Mouse (Mus musculus) adrenal gland, postnatal 25 days (tissue): Measurements from ENCODE around the gene Nab2. TPM values are rescaled to one million over a fixed set of nuclear protein-coding genes. Genes with fewer than 3 reads are reported as not detected.
"Not testable (repeated sequence)": the region's sequence is repeated elsewhere in the genome, so short reads cannot be mapped to it uniquely, and the experiment has no call there.

Experiments used
- DNase-seq: peaks from one replicate; pipeline ENCODE4 v3.0.0; 2021; ENCODE audit warnings: mixed read lengths
- total RNA-seq: library from RNA; stranded (reverse); gene quantifications from 2 replicates; pipeline ENCODE4 v1.2.3, GENCODE M21; 2021

Gene Nab2
- total RNA-seq, 1 experiment from 2014 or later: 19.0 TPM

DNA sequence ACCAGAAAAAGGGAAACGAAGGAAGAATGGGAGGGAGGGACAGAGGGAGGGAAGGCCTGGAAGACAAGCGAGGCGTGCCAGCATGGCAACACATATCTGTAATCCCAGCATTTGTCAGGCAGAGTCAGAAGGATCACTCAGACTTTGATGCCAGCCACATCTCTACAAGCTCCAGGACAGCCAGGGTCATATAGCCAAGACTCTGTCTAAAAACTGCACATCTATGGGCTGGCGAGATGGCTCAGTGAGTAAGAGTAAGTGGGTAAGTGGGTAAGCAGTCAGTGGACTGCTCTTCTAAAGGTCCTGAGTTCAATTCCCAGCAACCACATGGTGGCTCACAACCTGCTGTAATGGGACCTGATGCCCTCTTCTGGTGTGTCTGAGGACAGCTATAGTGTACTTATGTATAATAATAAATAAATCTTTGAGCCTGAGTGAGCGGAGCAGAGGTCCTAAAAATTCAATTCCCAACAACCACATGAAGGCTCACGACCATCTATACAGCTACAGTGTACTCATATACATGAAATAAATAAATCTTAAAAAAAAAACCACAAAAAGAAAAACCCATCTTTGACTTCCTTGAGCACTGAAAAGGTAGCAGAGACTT, 5.8 kb upstream of the Nab2 start:
- no peak for DNase-seq

DNA sequence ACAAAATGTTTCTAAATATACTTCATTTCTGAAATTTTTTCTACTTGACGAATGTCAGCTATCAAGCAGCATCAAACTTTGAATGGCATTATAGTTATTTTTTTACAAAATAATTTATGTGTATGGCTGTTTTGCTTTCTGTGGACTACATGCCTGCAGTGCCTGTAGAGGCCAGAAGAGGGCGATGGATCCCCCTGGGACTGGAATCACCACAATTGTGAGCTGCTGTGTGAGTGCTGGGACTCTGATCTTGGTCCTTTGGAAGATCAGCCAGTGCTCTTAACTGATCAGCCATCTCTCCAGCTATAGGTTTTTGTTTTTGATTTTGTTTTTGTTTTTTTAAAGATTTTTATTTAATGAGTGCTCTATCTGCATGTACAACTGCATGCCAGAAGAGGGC, 2.9 kb upstream of the Nab2 start:
- no peak for DNase-seq

DNA sequence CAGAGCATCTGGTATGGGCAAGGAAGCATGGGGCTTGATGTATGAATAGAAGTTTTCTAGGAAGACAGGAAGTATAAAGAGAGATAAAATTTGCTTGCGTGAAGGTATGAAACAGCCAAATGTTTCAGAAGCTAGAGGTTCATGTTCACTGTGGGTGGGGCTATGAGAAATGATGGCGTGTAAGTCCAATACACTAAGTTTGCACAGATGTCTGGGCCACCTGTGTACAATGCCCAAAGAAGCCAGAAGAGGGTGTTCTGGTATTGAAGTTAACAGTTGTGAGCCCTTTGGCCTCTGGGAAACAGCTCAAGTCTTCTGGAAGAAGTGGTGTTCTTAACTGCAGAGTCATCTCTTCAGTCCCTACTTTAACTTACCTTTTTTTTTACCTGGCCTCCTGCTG, 1.8 kb upstream of the Nab2 start:
- DNase-seq: no peak

- no peak for DNase-seq
Observed at GRCm38 (mm10) chr10:127669170-127669569, 802 bp upstream of the Nab2 start.

- DNase-seq: peak; percentile 85
Observed at GRCm38 (mm10) chr10:127667269-127668092, 887 bp downstream of the Nab2 start.

DNA sequence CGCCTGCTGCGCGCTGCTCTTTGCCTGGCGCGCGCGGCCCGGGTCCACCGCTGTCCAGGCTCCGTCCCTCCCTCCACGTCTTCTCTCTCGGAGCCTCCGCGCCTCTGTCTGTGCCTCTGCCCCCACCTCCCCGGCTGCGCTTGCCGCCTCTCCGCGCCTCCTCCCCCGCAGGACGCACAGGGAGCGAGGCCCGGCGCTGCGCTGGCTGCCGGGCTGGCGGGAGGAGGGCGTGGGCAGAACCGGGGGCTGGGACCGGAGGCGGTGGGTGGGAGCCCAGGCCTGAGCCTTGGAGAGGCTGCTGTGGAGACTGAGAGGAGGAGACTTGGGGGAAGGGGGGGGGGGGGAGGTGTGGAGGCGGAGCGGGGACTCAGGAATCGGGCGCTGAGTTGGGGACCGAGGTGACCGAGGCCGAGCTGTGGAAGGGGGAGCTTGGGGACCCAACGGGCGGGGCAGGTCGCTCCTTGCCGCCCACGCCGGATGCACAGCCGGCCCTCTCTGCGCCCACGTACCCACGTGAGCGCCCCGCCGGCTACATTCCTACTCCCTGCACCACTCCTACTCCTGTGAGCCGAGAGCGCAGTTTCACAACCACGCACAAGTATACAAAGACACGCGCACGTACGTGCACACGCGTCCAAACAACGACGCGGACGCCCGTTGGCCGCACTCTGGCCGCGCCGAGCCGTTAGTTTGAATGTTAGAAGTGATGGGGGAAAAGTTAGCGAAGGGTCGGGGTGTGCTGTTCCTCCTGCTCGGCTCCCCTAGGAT, 1.7 kb downstream of the Nab2 start, which contains the start of gene Nemp1:
Gene Nemp1 (plus strand): TSS at position 401 of the 768 bp plus-strand sequence.
- DNase-seq: peak; percentile 91

- no peak for DNase-seq
Observed at GRCm38 (mm10) chr10:127665366-127666181, 2.8 kb downstream of the Nab2 start.

GRCm38 (mm10) chr10:127664891-127665290, 3.5 kb downstream of the Nab2 start:
- no peak for DNase-seq

GRCm38 (mm10) chr10:127664166-127664565, 4.2 kb downstream of the Nab2 start:
- no peak for DNase-seq

DNA sequence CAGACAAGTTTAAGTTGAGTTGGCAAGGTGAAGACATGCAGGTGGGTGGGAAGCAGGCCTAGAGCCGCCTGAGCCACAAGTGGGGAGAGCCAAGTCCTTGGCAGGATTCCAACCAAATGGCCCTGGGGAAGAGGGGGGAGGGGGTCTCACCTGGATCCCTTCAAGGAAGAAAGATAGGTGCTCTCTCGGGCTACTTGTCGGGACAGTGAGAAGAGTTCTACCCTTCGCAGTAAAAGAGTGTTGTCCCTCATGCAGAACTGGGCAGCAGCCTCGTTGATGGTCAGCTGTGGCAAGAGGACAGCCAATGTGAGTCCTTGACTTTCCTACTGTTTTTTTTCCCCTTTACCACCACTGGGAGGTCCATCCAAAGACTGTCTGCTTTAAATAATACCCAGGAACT, 4.8 kb downstream of the Nab2 start:
- no peak for DNase-seq

- DNase-seq: peak; percentile 52
Observed at GRCm38 (mm10) chr10:127662666-127663253, 5.6 kb downstream of the Nab2 start.

- peak; percentile 77 for DNase-seq
Observed at GRCm38 (mm10) chr10:127661915-127662663, 6.3 kb downstream of the Nab2 start.

DNA sequence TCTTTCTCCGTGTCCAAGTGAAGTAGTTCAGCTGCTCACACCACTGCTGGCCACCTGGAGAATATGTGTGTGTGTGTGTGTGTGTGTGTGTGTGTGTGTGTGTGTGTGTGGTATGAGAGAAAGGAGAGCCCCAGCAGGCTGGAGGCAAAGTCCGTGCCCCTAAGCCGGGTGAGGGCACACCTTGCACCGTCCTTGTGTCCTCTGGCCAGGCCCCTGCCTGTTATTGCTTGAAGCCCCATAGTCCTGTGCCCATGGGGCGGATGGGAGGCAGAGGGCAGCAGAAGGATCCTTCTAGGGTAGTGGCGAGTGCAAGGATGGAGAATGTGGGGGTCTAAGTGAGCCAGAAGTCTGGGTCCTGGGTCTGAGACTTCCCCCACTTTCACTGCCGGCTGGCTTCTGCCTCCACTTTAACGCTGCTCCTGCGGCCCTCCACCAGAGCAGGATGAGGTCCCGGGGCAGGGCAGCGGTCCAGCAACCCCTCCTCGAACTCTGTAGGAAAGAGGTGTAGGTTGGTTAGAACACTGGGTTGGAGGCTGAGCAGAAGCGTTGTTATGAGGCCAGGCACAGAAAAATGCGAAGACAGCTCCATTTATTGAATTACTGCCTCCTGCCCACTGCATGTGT, 7.0 kb downstream of the Nab2 start:
- peak; percentile 30 for DNase-seq

GRCm38 (mm10) chr10:127659551-127659950, 8.8 kb downstream of the Nab2 start:
- DNase-seq: no peak

DNA sequence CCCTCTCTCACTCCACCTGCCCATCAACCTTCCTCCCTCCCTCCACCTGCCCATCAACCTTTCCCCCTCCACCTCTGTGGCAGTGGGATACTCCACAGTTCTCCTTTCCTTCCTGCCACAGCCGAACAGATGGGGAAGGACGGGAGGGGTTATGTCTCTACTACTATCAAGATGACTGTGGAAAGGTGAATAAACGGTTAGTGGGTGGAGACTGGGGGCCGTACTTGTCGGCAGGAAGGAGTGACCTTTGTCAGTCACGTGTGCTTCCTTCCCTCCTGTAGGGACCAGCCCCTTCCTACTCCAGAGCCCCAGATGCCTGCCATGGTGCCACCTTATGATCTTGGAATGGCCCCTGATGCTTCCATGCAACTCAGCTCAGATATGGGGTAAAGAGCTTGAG, 10.3 kb downstream of the Nab2 start:
- no peak for DNase-seq

DNA sequence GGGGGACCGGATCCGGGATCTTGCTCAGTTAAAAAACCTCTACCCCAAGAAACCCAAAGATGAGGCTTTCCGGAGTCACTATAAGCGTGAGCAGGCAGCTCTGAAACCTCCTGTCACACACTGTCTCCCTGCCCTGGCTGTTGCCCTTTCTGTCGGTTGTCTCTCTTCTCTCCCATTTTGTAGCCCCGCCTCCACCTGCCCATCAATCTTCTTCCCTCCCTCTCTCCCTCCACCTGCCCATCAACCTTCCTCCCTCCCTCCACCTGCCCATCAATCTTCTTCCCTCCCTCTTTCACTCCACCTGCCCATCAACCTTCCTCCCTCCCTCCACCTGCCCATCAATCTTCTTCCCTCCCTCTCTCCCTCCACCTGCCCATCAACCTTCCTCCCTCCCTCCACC, 10.8 kb downstream of the Nab2 start:
- DNase-seq: not testable (repeated sequence)

DNA sequence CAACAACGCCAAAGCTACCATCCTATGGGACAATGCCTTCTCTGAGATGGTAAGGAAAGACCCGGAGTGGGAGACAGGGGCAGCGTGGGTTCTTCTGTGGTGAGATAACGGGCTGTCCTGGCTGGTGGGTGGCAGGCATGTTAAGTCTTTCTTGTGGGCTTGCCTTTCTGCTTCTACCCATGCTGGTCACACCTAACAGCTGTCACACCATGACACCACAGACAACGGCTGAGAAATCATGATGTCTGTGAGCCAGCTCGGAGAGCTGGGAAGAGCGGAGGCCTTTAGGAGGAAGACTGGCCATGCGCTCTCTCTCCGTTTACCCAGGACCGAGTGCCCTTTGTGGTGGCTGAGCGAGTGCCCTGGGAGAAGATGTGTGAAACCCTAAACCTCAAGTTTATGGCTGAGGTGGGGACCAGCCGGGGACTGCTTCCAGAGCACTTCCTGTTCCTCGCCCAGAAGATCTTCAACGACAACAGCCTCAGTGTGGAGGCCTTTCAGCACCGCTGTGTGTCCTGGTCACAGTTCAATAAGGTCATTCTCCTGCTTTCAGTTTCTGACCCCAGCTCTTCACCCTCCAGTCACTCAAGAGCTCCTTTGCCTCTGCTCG, 13.3 kb downstream of the Nab2 start:
- DNase-seq: no peak

- DNase-seq: no peak
Observed at GRCm38 (mm10) chr10:127652906-127653638, 15.3 kb downstream of the Nab2 start.

- DNase-seq: no peak
Observed at GRCm38 (mm10) chr10:127645791-127646190, 22.6 kb downstream of the Nab2 start.
